In genomic region chr13:96937059-96937558, GRCm38 (mm10) we compare ENCODE assay signal across 20 mouse cellular contexts. TPM values are rescaled to one million over a fixed set of nuclear protein-coding genes. Genes with fewer than 3 reads are reported as not detected.
DNase-seq lines count a peak whose midpoint lies in the region; ATAC-seq and TF ChIP-seq lines count a peak whose summit lies in the region.
"Had no signal": no experiment of that assay in that cellular context is flagged by ENCODE, and none has a peak within 500 bp of the region (broad histone marks: within the 10 kb centered on the region; RNA-seq: fewer than 3 reads in every experiment).

No protein-coding gene starts in this region.

- no peaks in the 10 kb centered on the region for H3K36me3 ChIP-seq in kidney, embryonic 14.5 days (ENCODE audit: control insufficient read depth, insufficient read depth, low read length)
- H3K36me3 ChIP-seq in lung, embryonic 14.5 days (ENCODE audit: insufficient read depth), result no peaks in the 10 kb centered on the region
- H3K36me3 ChIP-seq: forebrain, embryonic 12.5 days; G1E had no signal

- WGBS in kidney, embryonic 14.5 days, result 64% methylated on average over 10 of the region's 10 CpGs
- WGBS in lung, embryonic 14.5 days, result 70% methylated on average over 10 of the region's 10 CpGs

- peak; percentile 15; the same call in 1 of the 2 replicates for TF ChIP-seq CTCF in lung, embryonic 14.5 days (IDR thresholded peaks at IDR 0.05; ENCODE audit: low read depth)

- H3K9me3 ChIP-seq in kidney, embryonic 14.5 days (ENCODE audit: control insufficient read depth, low read length), result no peaks in the 10 kb centered on the region
- H3K9me3 ChIP-seq in lung, embryonic 14.5 days (ENCODE audit: low read depth, low read length), result no peaks in the 10 kb centered on the region
- H3K9me3 ChIP-seq: forebrain, embryonic 12.5 days; G1E had no signal

- peaks cover 15% of the 10 kb centered on the region for H3K4me1 ChIP-seq in kidney, embryonic 14.5 days (ENCODE audit: control insufficient read depth, insufficient read depth, low read length)
- H3K4me1 ChIP-seq in lung, embryonic 14.5 days (ENCODE audit: insufficient read depth), result 0 out of 2 replicates have a peak, but pooled peaks cover 3% of the 10 kb centered on the region
- H3K4me1 ChIP-seq: forebrain, embryonic 12.5 days had no signal

- peak; percentile 13 for DNase-seq in embryo, embryonic 10.5 days (ENCODE audit: low spot score)
- no peak for DNase-seq in embryo, embryonic 9.5 days (ENCODE audit: extremely low spot score)
- no peak for DNase-seq in kidney, postnatal 25 days
- DNase-seq in lung, embryonic 14.5 days, result no peak
- DNase-seq in lung, postnatal 36 days, result no peak
- peak; percentile 91 for DNase-seq in gonadal fat pad, adult 2 months (ENCODE audit: low read depth)
- DNase-seq in layer of hippocampus, postnatal 36 days, result no peak
- DNase-seq: cerebellum, adult 18-20 months; cerebellum, postnatal 25 days; heart, adult 18-20 months; heart, postnatal 36 days; lung, adult 18-20 months; thymus, adult 18-20 months; thymus, postnatal 4 days had no signal

- ATAC-seq in kidney, embryonic 14.5 days (ENCODE audit: low FRiP score, low TSS enrichment), result 0 out of 2 replicates have a peak, but pooled peaks have one; percentile 10
- ATAC-seq in lung, embryonic 14.5 days (ENCODE audit: insufficient read depth), result no peak
- ATAC-seq: CD4-positive, CD25-positive, alpha-beta regulatory T cell, adult 4 months; midbrain, embryonic 16.5 days had no signal

- no peak overlapping the region for H3K4me3 ChIP-seq in kidney, embryonic 14.5 days (ENCODE audit: low read length)
- H3K4me3 ChIP-seq in lung, embryonic 14.5 days (ENCODE audit: low read depth, low read length), result no peak overlapping the region
- H3K4me3 ChIP-seq: forebrain, embryonic 12.5 days had no signal

- H3K4me2 ChIP-seq in kidney, embryonic 14.5 days (replicated peaks; ENCODE audit: low read depth, low read length), result no peak overlapping the region
- no peak overlapping the region for H3K4me2 ChIP-seq in lung, embryonic 14.5 days
- H3K4me2 ChIP-seq: forebrain, embryonic 12.5 days had no signal

- H3K9ac ChIP-seq in kidney, embryonic 14.5 days (ENCODE audit: low read depth, low read length), result no peak overlapping the region
- no peak overlapping the region for H3K9ac ChIP-seq in lung, embryonic 14.5 days
- H3K9ac ChIP-seq: forebrain, embryonic 12.5 days had no signal

- H3K27ac ChIP-seq in kidney, embryonic 14.5 days (ENCODE audit: low read depth, low read length), result peak overlapping the region; percentile 27; the same call in 1 of the 2 replicates
- H3K27ac ChIP-seq in lung, embryonic 14.5 days (ENCODE audit: low read depth), result no peak overlapping the region
- H3K27ac ChIP-seq: forebrain, embryonic 12.5 days had no signal

- no peaks in the 10 kb centered on the region for H3K27me3 ChIP-seq in kidney, embryonic 14.5 days (ENCODE audit: control insufficient read depth, insufficient read depth, low read length)
- H3K27me3 ChIP-seq in lung, embryonic 14.5 days (ENCODE audit: insufficient read depth, low read length), result no peaks in the 10 kb centered on the region
- H3K27me3 ChIP-seq: forebrain, embryonic 12.5 days had no signal

RNA-seq across cellular contexts. Expression of gene Gcnt4, which starts 12.6 kb away (rescaled TPM):
- 0.59 and 0.99 TPM in 2 replicates for polyA plus RNA-seq in kidney, embryonic 14.5 days (2014; fragmentation: Nextera tagmentation; extraction: Ambion mirVana)
- polyA plus RNA-seq in lung, embryonic 14.5 days (2014; fragmentation: Nextera tagmentation; extraction: Ambion mirVana), result 0.13 and 0.27 TPM in 2 replicates
- 25.9 and 34.6 TPM in 2 replicates for polyA plus RNA-seq in gonadal fat pad, adult 2 months (2012; rRNA removed)
- 1 to 10 TPM; 2.0 to 2.3 TPM for total RNA-seq in layer of hippocampus, postnatal 36 days (2021)
- total RNA-seq: megakaryocyte-erythroid progenitor cell, adult 5-6 weeks had no signal
- polyA plus RNA-seq: CD4-positive, CD25-positive, alpha-beta regulatory T cell, adult 4 months; G1E had no signal

Comparison
In these comparisons a context has a peak if more than half of its experiments do, and no peak if none do; other contexts are left out.
1. DNase-seq: peak in embryo, embryonic 10.5 days (single experiment) and gonadal fat pad, adult 2 months (single experiment); none in embryo, embryonic 9.5 days (single experiment), kidney, postnatal 25 days (0 of 2), lung, embryonic 14.5 days (single experiment), lung, postnatal 36 days (single experiment) and layer of hippocampus, postnatal 36 days (0 of 2).
2. RNA of gene Gcnt4, which starts 12.6 kb away (polyA plus RNA-seq): 25.9 to 34.6 TPM in gonadal fat pad, adult 2 months; 0.59 to 0.99 TPM in kidney, embryonic 14.5 days and 0.13 to 0.27 TPM in lung, embryonic 14.5 days; every median in the first group is over 10 times any median in the second.